Mouse (Mus musculus) stomach, postnatal 0 days (tissue): ENCODE data around the gene Mtr.

ENCODE experiments used
- CTCF ChIP-seq: IDR thresholded peaks from 2 replicates; pipeline ENCODE4 v1.5.1; 2016; ENCODE audit warnings: antibody characterized with exemption, low read depth, mild to moderate bottlenecking, moderate library complexity
- EP300 ChIP-seq: optimal IDR thresholded peaks from 2 replicates; pipeline ENCODE3; 2016; ENCODE audit warnings: antibody characterized with exemption

- TF ChIP-seq CTCF: peak; percentile 91
- TF ChIP-seq EP300: no peak
These were observed 47.7 kb downstream of the Mtr start for GRCm38 (mm10) chr13:12210023-12210762.
